Mouse (Mus musculus) testis, adult 2 months (tissue): ENCODE results near the gene Tm9sf3. TPM values are rescaled to one million over a fixed set of nuclear protein-coding genes. Genes with fewer than 3 reads are reported as not detected.
A peak's percentile ranks its signal among the peaks of the same experiment; 100 is the strongest.
"Not testable (repeated sequence)": the region's sequence is repeated elsewhere in the genome, so short reads cannot be mapped to it uniquely, and the experiment has no call there.

Source experiments
- H3K27ac ChIP-seq: fragments of 200-500 bp; 2 replicates; pipeline ENCODE4 v1.5.1; 2012; ENCODE audit warnings: low read depth, low read length; ENCODE audit not compliant: control insufficient read depth, insufficient read depth
- H3K27me3 ChIP-seq: fragments of 200-500 bp; 2 replicates; pipeline ENCODE4 v1.6.1; 2012; ENCODE audit warnings: mild to moderate bottlenecking, low read length, moderate library complexity; ENCODE audit not compliant: control insufficient read depth, insufficient read depth
- H3K36me3 ChIP-seq: fragments of 200-500 bp; 2 replicates; pipeline ENCODE4 v1.6.1; 2012; ENCODE audit warnings: mild to moderate bottlenecking, low read length; ENCODE audit not compliant: control insufficient read depth, insufficient read depth
- H3K4me1 ChIP-seq: fragments of 200-500 bp; 2 replicates; pipeline ENCODE4 v1.6.1; 2012; ENCODE audit warnings: low read length; ENCODE audit not compliant: control insufficient read depth, insufficient read depth
- H3K4me3 ChIP-seq: fragments of 200-500 bp; 2 replicates; pipeline ENCODE4 v1.5.1; 2012; ENCODE audit warnings: low read depth, mild to moderate bottlenecking, low read length, moderate library complexity, mixed read lengths; ENCODE audit not compliant: control insufficient read depth
- CTCF ChIP-seq: fragments of 200-500 bp; IDR thresholded peaks from 2 replicates; pipeline ENCODE4 v1.5.1; 2012; ENCODE audit warnings: low read depth, mild to moderate bottlenecking, inconsistent platforms, low read length, moderate library complexity; ENCODE audit not compliant: control insufficient read depth, insufficient read depth, insufficient replicate concordance
- POLR2A ChIP-seq: fragments of 200-500 bp; IDR thresholded peaks from 2 replicates; pipeline ENCODE4 v1.6.1; 2012; ENCODE audit warnings: low read depth, mild to moderate bottlenecking, inconsistent platforms, low read length, moderate library complexity; ENCODE audit not compliant: control insufficient read depth
- polyA plus RNA-seq: library from polyadenylated mRNA; depleted of rRNA; stranded (reverse); fragments of >200 nt; gene quantifications from 2 replicates; pipeline ENCODE4 v1.2.3, GENCODE M21; 2012; rRNA removed

Tm9sf3 gene
- polyA plus RNA-seq = 29.6 and 40.4 TPM in 2 replicates

- Histone ChIP-seq H3K4me3 (peak within 1 kb of the TSS; percentile 94), H3K36me3 (no peaks in the 10 kb centered on the region), H3K27me3 (no peaks in the 10 kb centered on the region), H3K27ac (peak within 1 kb of the TSS; percentile 91), H3K4me1 (peaks cover 3% of the 10 kb centered on the region)
- TF ChIP-seq CTCF (no peak), POLR2A (peak; percentile 89)
Observed at GRCm38 (mm10) chr19:41263630-41264295, at the start of gene Tm9sf3. Tm9sf3 (minus strand) TSS chr19:41263997.

GRCm38 (mm10) chr19:41312587-41312986, 48.8 kb upstream of the Tm9sf3 start:
- H3K4me3 ChIP-seq, H3K27ac ChIP-seq, H3K4me1 ChIP-seq, H3K27me3 ChIP-seq, H3K36me3 ChIP-seq: not testable (repeated sequence)

- H3K4me1 ChIP-seq = peaks cover 6% of the 10 kb centered on the region
- no peak for TF ChIP-seq POLR2A
- TF ChIP-seq CTCF = no peak
- no peaks in the 10 kb centered on the region for H3K27me3 ChIP-seq
- H3K4me3 ChIP-seq = no peak overlapping the region
- H3K27ac ChIP-seq = no peak overlapping the region
- H3K36me3 ChIP-seq = no peaks in the 10 kb centered on the region
Observed at GRCm38 (mm10) chr19:41312027-41312426, 48.2 kb upstream of the Tm9sf3 start.

GRCm38 (mm10) chr19:41310971-41311703, 47.3 kb upstream of the Tm9sf3 start:
- Histone ChIP-seq H3K4me3 (peak overlapping the region; percentile 82), H3K4me1 (peaks cover 6% of the 10 kb centered on the region), H3K27me3 (no peaks in the 10 kb centered on the region)

GRCm38 (mm10) chr19:41303933-41304332, 40.1 kb upstream of the Tm9sf3 start:
- H3K27me3 ChIP-seq = no peaks in the 10 kb centered on the region
- TF ChIP-seq POLR2A = no peak
- TF ChIP-seq CTCF = no peak
- H3K36me3 ChIP-seq = no peaks in the 10 kb centered on the region
- H3K27ac ChIP-seq = no peak overlapping the region
- H3K4me3 ChIP-seq = no peak overlapping the region
- no peaks in the 10 kb centered on the region for H3K4me1 ChIP-seq

More at GRCm38 (mm10) chr19:41310971-41311703, 47.3 kb upstream of the Tm9sf3 start:
- H3K27ac ChIP-seq = no peak overlapping the region
- no peak for TF ChIP-seq POLR2A
- no peak for TF ChIP-seq CTCF
- no peaks in the 10 kb centered on the region for H3K36me3 ChIP-seq

GRCm38 (mm10) chr19:41303433-41303832, 39.6 kb upstream of the Tm9sf3 start:
- Histone ChIP-seq H3K27me3 (no peaks in the 10 kb centered on the region), H3K4me1 (no peaks in the 10 kb centered on the region), H3K4me3 (no peak overlapping the region), H3K36me3 (no peaks in the 10 kb centered on the region), H3K27ac (no peak overlapping the region)
- TF ChIP-seq POLR2A = no peak
- no peak for TF ChIP-seq CTCF

GRCm38 (mm10) chr19:41301856-41302255, 38.1 kb upstream of the Tm9sf3 start:
- Histone ChIP-seq H3K36me3 (no peaks in the 10 kb centered on the region), H3K27me3 (no peaks in the 10 kb centered on the region), H3K27ac (no peak overlapping the region), H3K4me3 (no peak overlapping the region), H3K4me1 (no peaks in the 10 kb centered on the region)
- no peak for TF ChIP-seq CTCF
- TF ChIP-seq POLR2A = no peak
